Mouse (Mus musculus) forebrain, embryonic 12.5 days (tissue): ENCODE data around the gene Shd. TPM values are rescaled to one million over a fixed set of nuclear protein-coding genes. Genes with fewer than 3 reads are reported as not detected.

Experiments used
- ATAC-seq: fragments of 200-750 bp; cut with Nextera tagmentation; 2 replicates; pipeline ENCODE4 v1.8.0; 2017; ENCODE audit warnings: moderate TSS enrichment; ENCODE audit not compliant: low FRiP score
- H3K27ac ChIP-seq: fragments of 300-500 bp; sonication (generic); 2 replicates; pipeline ENCODE4 v1.5.1; 2016; ENCODE audit warnings: mild to moderate bottlenecking
- H3K27me3 ChIP-seq: fragments of 300-500 bp; sonication (generic); 2 replicates; pipeline ENCODE4 v1.6.1; 2016; ENCODE audit warnings: mild to moderate bottlenecking
- H3K36me3 ChIP-seq: fragments of 300-500 bp; sonication (generic); replicated peaks from 2 replicates; pipeline ENCODE4 v1.6.1; 2016; ENCODE audit warnings: mild to moderate bottlenecking
- H3K4me1 ChIP-seq: fragments of 300-500 bp; sonication (generic); 2 replicates; pipeline ENCODE4 v1.6.1; 2016
- H3K4me2 ChIP-seq: fragments of 300-500 bp; sonication (generic); 2 replicates; pipeline ENCODE4 v1.6.1; 2016; ENCODE audit warnings: mild to moderate bottlenecking, moderate library complexity
- H3K4me3 ChIP-seq: fragments of 300-500 bp; sonication (generic); replicated peaks from 2 replicates; pipeline ENCODE4 v1.5.1; 2016; ENCODE audit warnings: mild to moderate bottlenecking
- H3K9ac ChIP-seq: fragments of 300-500 bp; sonication (generic); 2 replicates; pipeline ENCODE4 v1.6.1; 2016; ENCODE audit warnings: mild to moderate bottlenecking
- H3K9me3 ChIP-seq: fragments of 300-500 bp; sonication (generic); 2 replicates; pipeline ENCODE4 v1.6.1; 2016
- WGBS: fragments of 180-500 bp; shearing (Covaris S2); methylation state at CpG from one replicate; pipeline ENCODE4 v1.1.7; 2016; 5-methylcytosine and 5-hydroxymethylcytosine counted together
- polyA plus RNA-seq: library from polyadenylated mRNA; unstranded; fragments of >200 nt; fragmentation: Nextera tagmentation; extraction: Ambion mirVana; gene quantifications from 2 replicates; pipeline ENCODE4 v1.2.1, GENCODE M21; 2016

The Shd gene
- polyA plus RNA-seq, 1 experiment from 2014 or later, result 81.1 TPM

DNA sequence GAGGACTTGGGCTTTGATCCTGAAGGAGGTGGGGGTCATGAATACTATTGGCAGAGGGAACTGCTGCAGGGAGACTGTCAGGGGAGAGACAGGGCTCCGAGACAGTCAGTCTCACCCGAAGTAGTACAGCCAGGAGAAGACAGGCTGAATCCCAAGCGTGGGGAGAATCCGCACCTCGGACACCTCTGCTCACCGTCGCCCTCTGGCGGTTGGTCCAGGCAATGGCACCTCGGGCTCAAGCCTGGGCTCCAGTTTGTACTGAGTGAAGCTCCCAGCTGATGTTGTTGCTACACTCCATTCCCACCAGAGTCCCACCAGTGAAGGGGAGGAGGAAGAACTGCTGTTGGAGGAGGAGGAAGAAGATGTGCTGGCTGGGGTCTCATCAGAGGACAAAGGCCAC, 40.4 kb downstream of the Shd start:
- Histone ChIP-seq H3K9me3 (no peaks in the 10 kb centered on the region), H3K36me3 (peaks cover 46% of the 10 kb centered on the region), H3K4me1 (peaks cover 36% of the 10 kb centered on the region), H3K4me2 (peak overlapping the region; percentile 95), H3K4me3 (peak overlapping the region; percentile 78), H3K27ac (0 out of 2 replicates have a peak overlapping the region, but pooled peaks have one; percentile 97), H3K9ac (peak overlapping the region; percentile 83; the same call in 1 of the 2 replicates), H3K27me3 (no peaks in the 10 kb centered on the region)
- ATAC-seq, result no peak
- 7% methylated on average over 9 of the region's 9 CpGs for WGBS

DNA sequence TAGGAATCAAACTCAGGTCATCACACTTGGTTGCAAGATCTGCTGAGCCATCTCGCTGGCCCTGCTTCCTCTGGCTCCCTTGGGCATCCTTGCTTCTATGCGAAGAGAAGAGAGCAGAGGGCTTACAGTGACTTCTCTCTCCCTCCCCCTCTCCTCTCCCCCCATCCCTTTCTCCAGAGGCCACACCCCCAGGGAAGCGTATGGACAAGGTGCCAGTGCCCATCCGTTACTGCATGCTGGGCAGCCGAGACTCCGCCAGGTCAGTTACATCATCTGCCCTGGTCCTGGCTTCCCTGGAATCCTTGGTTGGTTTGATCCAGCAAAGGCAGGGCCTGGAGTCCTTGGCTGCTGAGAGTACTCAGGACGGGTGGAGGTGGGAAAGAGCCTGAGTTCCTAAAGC, 41.2 kb downstream of the Shd start:
- H3K4me1 ChIP-seq, result peaks cover 36% of the 10 kb centered on the region
- no peak overlapping the region for H3K4me3 ChIP-seq
- no peaks in the 10 kb centered on the region for H3K27me3 ChIP-seq
- peak overlapping the region; percentile 12; the same call in 1 of the 2 replicates for H3K9ac ChIP-seq
- WGBS, result 92% methylated on average over 7 of the region's 7 CpGs
- peaks cover 54% of the 10 kb centered on the region for H3K36me3 ChIP-seq
- no peak overlapping the region for H3K4me2 ChIP-seq
- no peak for ATAC-seq
- H3K27ac ChIP-seq, result no peak overlapping the region
- H3K9me3 ChIP-seq, result no peaks in the 10 kb centered on the region

DNA sequence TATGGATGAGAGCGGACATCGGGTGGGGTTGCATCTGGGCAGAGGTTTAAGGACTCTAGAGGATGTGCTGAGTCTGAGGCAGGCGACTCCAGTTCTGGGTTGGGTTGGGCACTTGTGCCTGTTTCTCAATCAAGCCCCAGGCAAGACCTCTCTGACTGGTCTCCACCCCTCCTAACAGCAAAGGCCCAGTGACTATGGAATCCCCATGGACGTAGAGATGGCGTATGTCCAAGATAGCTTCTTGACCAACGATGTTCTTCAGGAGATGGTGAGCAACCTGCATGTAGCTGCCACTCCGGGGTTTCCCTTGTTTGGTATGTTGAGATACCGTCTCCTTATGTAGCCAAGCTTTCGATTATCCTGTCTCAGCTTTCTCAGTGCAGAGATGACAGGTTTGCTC, 45.0 kb downstream of the Shd start:
- WGBS, result 95% methylated on average over 9 of the region's 9 CpGs

DNA sequence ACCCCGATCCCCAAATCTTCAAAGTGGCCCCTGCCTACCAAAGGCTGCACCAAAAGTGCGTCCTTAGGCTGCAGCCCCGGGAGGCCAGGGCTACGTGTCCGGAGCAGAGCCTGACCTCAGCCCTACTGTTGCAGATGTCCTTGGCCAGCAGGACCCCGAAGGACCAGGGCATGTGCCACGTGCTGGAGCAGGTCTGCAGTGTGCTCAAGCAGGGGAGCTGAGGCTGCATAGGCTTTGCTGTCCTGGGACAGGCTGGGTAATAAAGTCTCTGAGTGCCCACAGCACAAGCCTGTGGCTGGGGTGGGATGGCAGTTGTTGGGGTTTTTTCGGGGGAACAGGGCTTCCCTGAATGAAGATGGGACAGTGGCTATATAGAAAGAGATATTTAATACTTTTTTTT, 46.1 kb downstream of the Shd start:
- Histone ChIP-seq H3K9me3 (no peaks in the 10 kb centered on the region), H3K4me3 (no peak overlapping the region), H3K27me3 (no peaks in the 10 kb centered on the region), H3K4me1 (peaks cover 7% of the 10 kb centered on the region; the same call in 1 of the 2 replicates), H3K36me3 (peaks cover 80% of the 10 kb centered on the region), H3K9ac (no peak overlapping the region), H3K4me2 (no peak overlapping the region), H3K27ac (no peak overlapping the region)
- ATAC-seq, result no peak
- 88% methylated on average over 8 of the region's 8 CpGs for WGBS

More for the DNA sequence above, 45.0 kb downstream of the Shd start:
- Histone ChIP-seq H3K27me3 (no peaks in the 10 kb centered on the region), H3K4me1 (peaks cover 18% of the 10 kb centered on the region), H3K9ac (no peak overlapping the region), H3K4me2 (no peak overlapping the region), H3K36me3 (peaks cover 86% of the 10 kb centered on the region), H3K27ac (no peak overlapping the region), H3K9me3 (no peaks in the 10 kb centered on the region), H3K4me3 (no peak overlapping the region)
- ATAC-seq, result no peak

DNA sequence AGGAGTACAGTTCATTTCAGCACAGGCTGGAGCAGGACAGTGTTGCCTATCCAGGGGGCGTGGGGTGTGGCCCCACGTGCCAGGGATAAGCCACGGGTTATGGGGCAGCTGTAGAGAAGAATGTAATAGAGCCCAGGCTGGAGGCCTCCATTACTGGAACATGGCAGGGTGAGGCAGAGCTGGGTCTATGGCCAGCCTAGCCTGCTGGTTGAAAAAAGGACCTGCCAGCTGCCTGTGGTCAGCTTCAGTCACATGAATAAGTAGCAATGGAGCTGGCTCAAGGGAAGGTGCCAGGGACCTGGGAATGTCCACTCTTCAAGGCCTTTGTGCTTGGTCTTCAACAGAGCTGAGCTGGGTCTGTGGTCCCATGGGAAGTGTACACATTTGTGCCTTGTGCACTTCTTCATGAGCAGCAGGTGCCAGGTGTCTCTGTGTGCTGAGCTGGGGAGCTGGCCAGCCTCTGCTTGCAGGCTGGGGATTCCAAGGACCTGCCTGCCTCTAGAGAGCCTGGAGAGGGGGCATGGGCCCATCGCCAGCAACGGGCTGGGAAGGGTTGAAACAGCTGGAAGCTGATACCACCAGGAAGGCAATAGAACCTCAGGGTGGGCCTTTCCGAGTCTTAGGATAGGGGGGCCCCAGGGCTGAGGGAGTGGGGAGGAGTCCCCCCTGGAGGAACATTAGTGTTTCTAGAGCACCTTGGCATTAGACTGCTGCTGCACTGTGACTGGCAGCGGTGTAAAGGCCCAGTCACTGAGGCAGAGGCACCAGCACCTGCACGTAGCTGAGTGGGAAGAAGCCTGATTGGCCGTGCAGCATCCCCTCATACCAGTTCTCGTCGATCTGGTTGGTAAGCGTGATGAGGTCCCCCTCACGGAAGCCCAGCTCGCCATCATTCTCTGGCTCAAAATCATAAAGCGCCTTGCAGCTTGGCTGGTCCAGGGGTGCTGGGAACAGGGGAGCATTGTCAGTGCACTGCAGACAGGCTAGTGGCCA, 46.8 kb downstream of the Shd start:
- WGBS, result 90% methylated on average over 15 of the region's 15 CpGs
- H3K27me3 ChIP-seq, result no peaks in the 10 kb centered on the region
- peaks cover 73% of the 10 kb centered on the region for H3K36me3 ChIP-seq
- 0 out of 2 replicates have a peak overlapping the region, but pooled peaks have one; percentile 37 for H3K27ac ChIP-seq
- no peaks in the 10 kb centered on the region for H3K9me3 ChIP-seq
- H3K4me3 ChIP-seq, result no peak overlapping the region
- H3K4me1 ChIP-seq, result peaks cover 6% of the 10 kb centered on the region; the same call in 1 of the 2 replicates
- no peak overlapping the region for H3K4me2 ChIP-seq
- no peak overlapping the region for H3K9ac ChIP-seq
- ATAC-seq, result no peak

DNA sequence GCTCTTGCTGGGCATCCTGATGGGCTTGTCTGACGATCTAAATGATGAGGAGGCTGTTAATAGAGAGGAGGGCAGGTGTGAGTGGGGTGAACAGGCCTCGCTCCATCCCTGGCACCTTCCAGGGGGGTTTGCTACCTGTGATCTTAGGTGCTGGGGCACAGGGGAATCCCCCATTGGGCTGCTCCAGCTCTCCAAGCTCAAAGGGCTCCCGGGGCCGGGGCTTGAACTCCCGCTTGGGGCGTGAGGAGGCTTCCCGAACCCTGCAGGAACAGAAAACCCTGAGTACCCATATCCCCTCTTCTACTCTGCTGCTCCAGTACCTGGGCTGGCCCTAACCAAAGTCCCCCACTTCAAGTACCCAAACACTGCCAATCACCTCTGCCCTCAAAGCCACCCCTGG, 47.6 kb downstream of the Shd start:
- ATAC-seq, result no peak
- Histone ChIP-seq H3K9me3 (no peaks in the 10 kb centered on the region), H3K4me3 (no peak overlapping the region), H3K4me2 (no peak overlapping the region), H3K36me3 (peaks cover 67% of the 10 kb centered on the region), H3K4me1 (peaks cover 11% of the 10 kb centered on the region; the same call in 1 of the 2 replicates), H3K9ac (no peak overlapping the region), H3K27me3 (no peaks in the 10 kb centered on the region), H3K27ac (no peak overlapping the region)
- 85% methylated on average over 7 of the region's 7 CpGs for WGBS

DNA sequence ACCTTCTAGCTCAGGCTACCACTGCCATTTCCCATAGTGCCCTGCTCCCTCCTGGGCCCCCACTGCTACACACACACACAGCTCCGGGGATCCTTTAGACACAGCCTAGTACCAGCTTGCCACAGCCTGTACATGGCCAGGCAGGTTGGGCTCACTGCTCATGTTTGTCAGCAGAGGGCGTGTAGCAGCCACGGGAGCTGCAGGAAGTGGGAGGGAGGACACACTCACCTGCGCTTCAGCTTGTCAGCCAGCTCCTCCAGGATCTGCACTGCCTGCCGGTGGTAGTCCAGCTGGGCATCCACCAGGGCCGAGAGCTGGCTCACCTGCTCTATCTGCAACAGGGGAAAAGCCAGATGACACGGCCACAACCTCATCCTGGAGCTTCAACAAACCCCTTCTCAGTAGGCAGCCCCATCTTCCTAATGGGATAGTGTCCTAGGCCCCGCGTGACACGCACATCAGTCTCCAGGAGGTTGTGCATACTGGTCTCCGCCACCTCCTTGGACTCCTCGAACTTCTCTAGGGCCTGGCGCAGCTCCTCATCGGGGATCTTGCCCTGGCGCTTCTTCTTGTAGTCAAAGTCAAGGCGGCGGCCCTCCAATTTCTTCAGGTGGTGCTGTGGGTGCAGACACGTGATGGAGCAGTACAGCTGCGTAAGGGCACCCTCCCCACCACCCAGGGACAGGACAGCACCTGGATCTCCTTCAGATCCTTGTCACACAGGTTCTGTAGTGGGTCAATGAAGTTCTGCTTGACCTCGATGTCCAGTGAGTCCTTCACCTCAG, 48.3 kb downstream of the Shd start:
- no peak overlapping the region for H3K4me2 ChIP-seq
- H3K4me3 ChIP-seq, result no peak overlapping the region
- H3K4me1 ChIP-seq, result peaks cover 18% of the 10 kb centered on the region; the same call in 1 of the 2 replicates
- H3K27me3 ChIP-seq, result no peaks in the 10 kb centered on the region
- no peaks in the 10 kb centered on the region for H3K9me3 ChIP-seq
- ATAC-seq, result no peak
- peak overlapping the region; percentile 27; the same call in 1 of the 2 replicates for H3K27ac ChIP-seq
- peaks cover 65% of the 10 kb centered on the region for H3K36me3 ChIP-seq
- 78% methylated on average over 20 of the region's 20 CpGs for WGBS
- no peak overlapping the region for H3K9ac ChIP-seq

DNA sequence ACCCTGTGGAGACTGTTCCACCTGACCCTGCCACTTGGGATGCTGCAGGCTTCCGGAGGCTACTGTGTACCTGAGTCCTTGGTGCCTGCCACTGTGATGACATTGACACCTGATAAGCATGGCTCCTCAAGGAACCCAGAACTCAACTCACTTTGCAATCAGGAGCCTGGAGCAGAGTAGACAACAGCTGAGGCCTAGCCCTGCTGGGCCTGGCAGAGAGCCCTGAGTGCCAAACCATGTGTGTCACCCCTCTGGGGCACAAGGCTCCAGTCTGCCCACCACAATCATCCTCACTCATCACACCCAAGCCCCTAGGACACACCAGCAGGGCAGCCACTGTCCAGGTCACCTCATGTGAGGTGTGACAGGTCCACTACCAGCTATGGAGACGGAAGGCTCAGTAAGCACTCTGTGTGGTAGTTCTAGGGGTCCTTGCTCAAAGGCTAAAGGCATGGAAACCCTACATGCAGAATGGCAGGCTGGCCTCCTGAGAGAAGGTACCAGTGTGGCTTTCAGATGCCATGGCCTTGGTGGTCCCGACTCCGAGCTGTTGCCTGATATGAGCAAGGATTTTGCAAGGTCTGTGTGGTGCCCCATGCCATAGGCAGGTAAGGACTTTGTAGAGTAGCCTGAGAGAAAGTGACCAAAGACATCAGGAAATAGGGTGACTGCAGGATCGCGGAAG, 50.3 kb downstream of the Shd start:
- H3K9ac ChIP-seq, result no peak overlapping the region
- H3K4me3 ChIP-seq, result no peak overlapping the region
- H3K9me3 ChIP-seq, result no peaks in the 10 kb centered on the region
- no peaks in the 10 kb centered on the region for H3K27me3 ChIP-seq
- no peak for ATAC-seq
- no peak overlapping the region for H3K4me2 ChIP-seq
- peaks cover 19% of the 10 kb centered on the region; the same call in 1 of the 2 replicates for H3K4me1 ChIP-seq
- H3K36me3 ChIP-seq, result peaks cover 51% of the 10 kb centered on the region
- no peak overlapping the region for H3K27ac ChIP-seq
- WGBS, result 95% methylated on average over 6 of the region's 6 CpGs

DNA sequence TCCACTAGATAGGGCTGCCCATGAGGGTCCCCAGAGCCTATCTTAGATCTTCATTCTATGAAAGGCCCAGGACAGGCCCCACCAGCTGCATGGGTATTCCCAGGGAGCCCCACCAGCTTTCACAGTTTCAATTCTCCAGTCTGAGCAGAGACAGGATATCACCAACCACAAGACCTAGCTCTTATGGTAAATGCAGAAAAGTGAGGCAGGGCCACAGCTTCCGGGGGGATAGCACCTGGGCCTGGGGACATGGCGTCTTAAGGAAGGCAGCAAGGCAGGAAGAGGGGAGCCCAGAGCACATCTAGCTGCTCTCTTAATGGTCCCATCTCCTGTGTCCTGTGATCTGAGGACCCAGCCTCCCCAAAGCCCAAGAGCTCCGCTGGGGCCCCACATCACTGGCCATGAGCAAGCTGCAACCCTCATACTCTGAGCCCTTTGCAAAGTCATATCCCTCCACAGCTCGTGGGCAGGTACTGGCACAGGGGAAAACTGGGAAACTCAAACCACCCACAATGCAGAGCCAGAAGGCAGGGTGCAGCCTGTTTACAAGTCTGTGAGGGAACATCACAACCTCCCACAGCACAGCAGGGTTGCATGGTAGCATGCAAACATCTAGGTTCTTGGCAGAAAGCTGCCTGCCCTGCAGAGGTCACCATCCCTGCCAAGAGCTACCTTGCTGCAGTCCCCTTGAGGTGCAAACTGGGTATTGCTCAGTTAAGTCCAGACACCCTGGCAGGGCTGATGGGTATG, 51.1 kb downstream of the Shd start:
- WGBS, result 87% methylated on average over 4 of the region's 4 CpGs
- peaks cover 43% of the 10 kb centered on the region for H3K36me3 ChIP-seq
- no peak overlapping the region for H3K9ac ChIP-seq
- no peak for ATAC-seq
- H3K4me3 ChIP-seq, result no peak overlapping the region
- H3K27me3 ChIP-seq, result no peaks in the 10 kb centered on the region
- H3K4me1 ChIP-seq, result peaks cover 19% of the 10 kb centered on the region; the same call in 1 of the 2 replicates
- no peak overlapping the region for H3K4me2 ChIP-seq
- H3K9me3 ChIP-seq, result no peaks in the 10 kb centered on the region
- H3K27ac ChIP-seq, result no peak overlapping the region

DNA sequence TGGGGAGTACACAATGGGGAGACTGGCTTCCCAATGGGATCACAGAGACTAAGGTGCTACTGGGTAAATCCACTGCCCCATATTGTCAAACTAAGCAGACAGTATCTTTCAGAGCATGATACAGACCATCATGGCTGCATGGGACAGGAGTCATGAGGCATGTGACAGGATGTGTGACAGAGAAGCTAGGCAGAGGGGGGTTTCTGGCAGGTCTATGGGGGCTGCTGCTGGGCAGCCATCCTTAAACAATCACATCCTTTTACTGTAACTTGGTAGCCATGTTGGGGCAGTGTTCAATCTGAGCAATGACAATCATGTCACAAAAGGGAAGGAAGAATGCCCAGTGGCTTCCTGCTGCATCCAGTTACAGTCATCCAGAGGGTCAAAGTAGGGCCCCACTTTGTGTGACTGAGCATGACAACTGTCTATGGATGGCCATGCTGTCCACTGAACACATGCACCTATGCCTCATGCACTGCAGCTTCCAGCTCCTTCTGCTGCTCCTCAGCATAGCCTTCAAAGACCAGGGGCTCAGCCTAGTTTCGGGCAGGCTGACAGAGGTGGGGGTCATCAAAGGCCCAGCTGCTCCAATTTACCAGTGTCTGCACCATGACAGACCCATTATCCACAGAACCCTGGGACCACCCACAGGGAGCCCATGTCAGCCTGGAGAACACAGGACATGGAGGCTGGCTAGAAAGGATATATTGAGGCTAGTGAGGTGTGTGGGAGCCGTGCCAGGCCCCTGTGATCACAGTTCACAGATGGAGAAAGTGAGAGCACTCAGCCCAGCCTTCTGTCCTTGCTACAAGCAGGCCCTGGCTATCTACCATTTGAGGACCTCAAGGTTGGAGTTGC, 52.1 kb downstream of the Shd start:
- Histone ChIP-seq H3K9me3 (no peaks in the 10 kb centered on the region), H3K27me3 (no peaks in the 10 kb centered on the region), H3K4me2 (no peak overlapping the region), H3K4me3 (no peak overlapping the region), H3K27ac (no peak overlapping the region), H3K9ac (no peak overlapping the region), H3K36me3 (peaks cover 33% of the 10 kb centered on the region), H3K4me1 (peaks cover 19% of the 10 kb centered on the region; the same call in 1 of the 2 replicates)
- no peak; the same call in 1 of the 2 replicates for ATAC-seq
- WGBS, result 82% methylated on average over 2 of the region's 2 CpGs

DNA sequence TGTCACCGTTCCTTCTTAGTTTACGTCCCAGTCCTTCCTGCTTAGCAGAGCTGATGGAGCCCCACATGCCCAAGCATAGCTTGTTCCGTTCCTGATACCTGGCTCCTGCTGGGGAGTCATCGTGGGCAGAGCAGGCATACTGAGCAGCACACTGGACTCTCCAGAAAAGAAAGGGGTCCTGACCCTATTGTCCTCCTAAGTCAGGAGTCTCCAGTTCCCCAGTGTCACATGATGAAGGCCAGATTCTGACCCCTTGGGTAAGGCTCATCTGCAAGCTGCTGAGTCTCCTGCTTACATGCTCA, 52.7 kb downstream of the Shd start:
- Histone ChIP-seq H3K4me1 (peaks cover 19% of the 10 kb centered on the region; the same call in 1 of the 2 replicates), H3K9me3 (no peaks in the 10 kb centered on the region), H3K9ac (no peak overlapping the region), H3K27me3 (no peaks in the 10 kb centered on the region), H3K27ac (no peak overlapping the region), H3K4me3 (no peak overlapping the region), H3K36me3 (peaks cover 29% of the 10 kb centered on the region), H3K4me2 (no peak overlapping the region)
- 86% methylated on average over 4 of the region's 4 CpGs for WGBS
- ATAC-seq, result no peak
